Mouse (Mus musculus) spleen, adult 2 months (tissue): ENCODE measurements around the gene Tmem200a. TPM values are rescaled to one million over a fixed set of nuclear protein-coding genes. Genes with fewer than 3 reads are reported as not detected.

Experiments
- DNase-seq, 2 experiments: peaks; one replicate each; pipeline versions ENCODE4 v3.0.0 to v3.0.0-alpha.2; 2012 to 2021; ENCODE audit warnings: low spot score in 2 of 2, low read depth in 1 of 2
- H3K27ac ChIP-seq: fragments of 200-500 bp; 2 replicates; pipeline ENCODE4 v1.5.1; 2012; ENCODE audit warnings: low read length, inconsistent platforms; ENCODE audit not compliant: insufficient read depth
- H3K27me3 ChIP-seq: fragments of 200-500 bp; 2 replicates; pipeline ENCODE4 v1.6.1; 2012; ENCODE audit warnings: mild to moderate bottlenecking, moderate library complexity, low read length, inconsistent platforms; ENCODE audit not compliant: control insufficient read depth, insufficient read depth
- H3K36me3 ChIP-seq: fragments of 200-500 bp; 2 replicates; pipeline ENCODE4 v1.6.1; 2012; ENCODE audit warnings: mild to moderate bottlenecking, low read length, inconsistent platforms; ENCODE audit not compliant: control insufficient read depth, insufficient read depth
- H3K4me1 ChIP-seq: fragments of 200-500 bp; 2 replicates; pipeline ENCODE4 v1.6.1; 2011; ENCODE audit warnings: inconsistent platforms; ENCODE audit not compliant: control insufficient read depth, insufficient read depth, insufficient read length
- H3K4me3 ChIP-seq: fragments of 200-500 bp; 2 replicates; pipeline ENCODE4 v1.5.1; 2011; ENCODE audit warnings: mild to moderate bottlenecking, inconsistent platforms; ENCODE audit not compliant: insufficient read depth, insufficient read length; ENCODE audit errors: extremely low read depth
- CTCF ChIP-seq: fragments of 200-500 bp; IDR thresholded peaks from 2 replicates; pipeline ENCODE4 v1.5.1; 2011; ENCODE audit warnings: mild to moderate bottlenecking, inconsistent platforms; ENCODE audit not compliant: insufficient read depth, insufficient read length, insufficient replicate concordance; ENCODE audit errors: extremely low read depth
- POLR2A ChIP-seq: fragments of 200-500 bp; IDR thresholded peaks from 2 replicates; pipeline ENCODE4 v1.6.1; 2011; ENCODE audit warnings: low read depth, low read length, inconsistent platforms
- WGBS: fragments of 180-500 bp; shearing (Covaris S2); methylation state at CpG from one replicate; pipeline ENCODE4 v1.1.7; 2018; 5-methylcytosine and 5-hydroxymethylcytosine counted together
- polyA plus RNA-seq: library from polyadenylated mRNA; depleted of rRNA; stranded (reverse); fragments of >200 nt; gene quantifications from 2 replicates; pipeline ENCODE4 v1.2.3, GENCODE M21; 2012

Gene Tmem200a
- polyA plus RNA-seq, 1 experiment = 1.0 TPM

GRCm38 (mm10) chr10:26079678-26080077, 826 bp upstream of the Tmem200a start:
- H3K36me3 ChIP-seq = no peaks in the 10 kb centered on the region
- H3K27ac ChIP-seq = no peak overlapping the region
- TF ChIP-seq POLR2A (no peak), CTCF (no peak)
- H3K4me3 ChIP-seq = no peak overlapping the region
- DNase-seq = no peak
- peaks cover 13% of the 10 kb centered on the region for H3K27me3 ChIP-seq
- H3K4me1 ChIP-seq = no peaks in the 10 kb centered on the region; the same call in 1 of the 2 replicates
- WGBS = 29% methylated on average over 3 of the region's 3 CpGs

- H3K4me1 ChIP-seq = no peaks in the 10 kb centered on the region; the same call in 1 of the 2 replicates
- WGBS = 6% methylated on average over 52 of the region's 52 CpGs
- peaks cover 13% of the 10 kb centered on the region for H3K27me3 ChIP-seq
- TF ChIP-seq CTCF (no peak), POLR2A (no peak)
- no peak for DNase-seq
- no peak within 1 kb of the TSS for H3K27ac ChIP-seq
- peak within 1 kb of the TSS; percentile 36 for H3K4me3 ChIP-seq
- no peaks in the 10 kb centered on the region for H3K36me3 ChIP-seq
These were observed 976 bp downstream of the Tmem200a start, which contains the start of gene Gm9767 for GRCm38 (mm10) chr10:26077671-26078481. Gm9767 (plus strand) TSS chr10:26078255.

GRCm38 (mm10) chr10:26076949-26077348, 1.9 kb downstream of the Tmem200a start:
- H3K27me3 ChIP-seq = peaks cover 13% of the 10 kb centered on the region
- no peaks in the 10 kb centered on the region for H3K36me3 ChIP-seq
- TF ChIP-seq CTCF (no peak), POLR2A (no peak)
- H3K4me3 ChIP-seq = no peak overlapping the region
- no peak for DNase-seq
- WGBS = 78% methylated on average over 9 of the region's 9 CpGs
- H3K27ac ChIP-seq = no peak overlapping the region
- H3K4me1 ChIP-seq = no peaks in the 10 kb centered on the region; the same call in 1 of the 2 replicates

GRCm38 (mm10) chr10:26071986-26072385, 6.9 kb downstream of the Tmem200a start:
- Histone ChIP-seq H3K27me3 (no peaks in the 10 kb centered on the region), H3K36me3 (no peaks in the 10 kb centered on the region), H3K4me1 (no peaks in the 10 kb centered on the region), H3K27ac (no peak overlapping the region), H3K4me3 (no peak overlapping the region)
- DNase-seq = no peak
- TF ChIP-seq POLR2A (no peak), CTCF (no peak)
- 83% methylated on average over 5 of the region's 5 CpGs for WGBS

- no peak for TF ChIP-seq POLR2A
- TF ChIP-seq CTCF = no peak
- H3K4me1 ChIP-seq = no peaks in the 10 kb centered on the region
- no peaks in the 10 kb centered on the region for H3K36me3 ChIP-seq
- DNase-seq = no peak
- H3K27ac ChIP-seq = no peak overlapping the region
- no peaks in the 10 kb centered on the region for H3K27me3 ChIP-seq
- 85% methylated on average over 4 of the region's 4 CpGs for whole genome bisulfite sequencing
- no peak overlapping the region for H3K4me3 ChIP-seq
These were observed 15.8 kb downstream of the Tmem200a start for GRCm38 (mm10) chr10:26063071-26063470.

GRCm38 (mm10) chr10:26059662-26060307, 19.1 kb downstream of the Tmem200a start:
- no peaks in the 10 kb centered on the region for H3K27me3 ChIP-seq
- DNase-seq = no peak
- TF ChIP-seq CTCF (no peak), POLR2A (no peak)
- no peak overlapping the region for H3K27ac ChIP-seq
- no peak overlapping the region for H3K4me3 ChIP-seq
- H3K4me1 ChIP-seq = no peaks in the 10 kb centered on the region
- WGBS = 91% methylated on average over 3 of the region's 3 CpGs
- no peaks in the 10 kb centered on the region for H3K36me3 ChIP-seq

- TF ChIP-seq POLR2A (no peak), CTCF (no peak)
- H3K36me3 ChIP-seq = no peaks in the 10 kb centered on the region
- DNase-seq = no peak
- H3K4me1 ChIP-seq = no peaks in the 10 kb centered on the region
- WGBS = 85% methylated on average over 2 of the region's 2 CpGs
- H3K4me3 ChIP-seq = no peak overlapping the region
- no peaks in the 10 kb centered on the region for H3K27me3 ChIP-seq
- H3K27ac ChIP-seq = no peak overlapping the region
These were observed 27.7 kb downstream of the Tmem200a start for GRCm38 (mm10) chr10:26051177-26051576.
